Mouse (Mus musculus): ENCODE data around the gene Dnah17. TPM values are rescaled to one million over a fixed set of nuclear protein-coding genes. Genes with fewer than 3 reads are reported as not detected.

Gene Dnah17
- total RNA-seq, 2 experiments from 2014 or later: 0.02 to 0.07 TPM

DNA sequence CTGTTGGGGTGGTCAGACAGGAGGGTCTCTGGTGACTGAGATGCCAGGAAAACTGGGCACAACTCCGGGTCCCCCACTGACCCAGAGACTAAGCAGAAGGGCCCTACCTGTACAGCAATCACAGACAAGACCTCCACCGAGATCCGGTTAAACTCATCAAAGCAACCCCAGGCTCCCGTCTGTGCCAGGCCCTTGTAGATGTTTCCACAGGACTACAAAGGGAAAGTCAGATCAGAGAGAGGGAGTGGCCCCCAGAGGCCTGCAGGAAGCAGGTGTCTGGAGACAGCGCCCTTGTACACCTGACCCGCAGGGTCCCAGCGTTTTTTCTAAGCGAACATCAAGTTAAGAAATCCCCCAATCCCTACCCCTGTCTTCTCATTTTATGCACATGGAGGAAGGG, 44.5 kb downstream of the Dnah17 start:
- no peak for DNase-seq

DNA sequence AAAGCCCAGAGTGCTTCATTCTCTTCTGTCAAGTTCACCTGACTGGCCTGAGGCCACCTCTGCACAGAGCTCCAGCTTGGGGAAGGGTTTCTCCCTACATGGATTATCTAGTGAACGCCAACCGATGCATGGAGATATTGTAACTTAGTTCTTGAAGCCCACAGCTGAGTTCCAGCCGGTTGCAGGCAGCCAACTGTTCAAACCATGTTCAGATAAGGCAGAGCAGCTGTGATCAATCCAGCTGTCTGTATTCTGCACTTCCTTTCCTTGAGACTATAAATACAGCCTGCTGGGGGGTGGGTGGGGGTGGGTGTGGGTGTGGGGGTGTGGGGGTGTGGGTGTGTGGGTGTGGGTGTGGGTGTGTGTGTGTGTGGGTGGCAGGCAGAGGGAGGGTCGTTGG, 45.3 kb downstream of the Dnah17 start:
- no peak for DNase-seq

DNA sequence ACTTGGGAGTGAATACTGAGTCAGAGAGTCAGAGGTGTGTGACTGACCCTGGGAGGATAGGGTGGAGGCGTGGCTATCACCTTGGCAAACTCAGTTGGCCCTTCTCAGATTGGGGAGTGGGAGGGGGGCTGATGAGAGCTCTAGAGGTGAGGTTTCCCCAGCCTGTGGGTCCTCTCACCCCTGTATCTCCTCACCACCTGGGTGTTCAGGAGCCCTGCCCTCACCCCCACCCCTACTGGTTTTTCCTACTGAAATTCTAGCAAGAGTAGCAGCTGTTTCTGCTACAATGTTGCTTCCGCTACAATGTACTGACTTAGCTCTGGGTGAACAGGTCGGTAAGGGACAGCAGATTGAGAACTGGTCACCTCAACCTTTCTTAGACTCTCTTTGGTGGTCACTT, 46.2 kb downstream of the Dnah17 start:
- no peak for DNase-seq

DNA sequence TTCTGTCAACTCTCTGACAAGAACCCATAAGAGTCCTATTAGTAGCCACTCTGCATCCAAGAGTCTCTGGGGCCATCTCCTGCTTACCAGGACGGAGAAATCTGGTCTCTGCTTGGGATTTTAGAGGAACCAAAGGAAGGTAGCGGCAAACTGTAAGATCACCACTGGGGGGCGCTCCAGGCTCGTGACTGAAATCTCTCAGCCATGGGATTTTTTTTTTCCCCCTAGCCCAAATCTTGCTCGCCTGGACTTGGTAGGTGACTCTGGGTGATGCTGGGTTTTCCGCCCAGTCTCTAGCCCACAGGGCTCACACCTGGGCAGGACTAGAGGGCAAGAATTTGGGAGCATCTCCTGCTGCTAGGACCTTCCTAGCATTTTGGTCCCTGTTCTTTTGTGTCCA, 46.6 kb downstream of the Dnah17 start:
- peak; percentile 82 for DNase-seq

DNA sequence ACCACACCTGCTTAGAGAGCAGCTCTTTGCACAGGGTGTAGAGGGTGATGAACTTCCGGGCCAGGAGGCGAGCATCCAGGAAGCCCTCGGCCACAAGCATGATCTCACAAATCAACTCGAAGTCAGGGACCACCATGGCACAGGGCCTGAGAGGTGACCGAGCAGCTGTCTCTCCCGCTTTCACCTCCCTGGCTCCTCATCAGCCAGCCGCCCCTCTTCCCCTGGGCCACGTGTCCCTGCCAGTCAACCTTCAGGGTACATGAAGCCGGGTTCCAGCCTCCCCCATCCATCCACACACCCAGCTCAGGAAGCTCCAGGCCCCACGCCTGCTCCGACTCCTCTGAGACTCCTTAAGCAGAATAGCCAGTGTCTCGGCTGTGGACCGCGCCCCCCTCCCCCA, 48.1 kb downstream of the Dnah17 start:
- DNase-seq: no peak

DNA sequence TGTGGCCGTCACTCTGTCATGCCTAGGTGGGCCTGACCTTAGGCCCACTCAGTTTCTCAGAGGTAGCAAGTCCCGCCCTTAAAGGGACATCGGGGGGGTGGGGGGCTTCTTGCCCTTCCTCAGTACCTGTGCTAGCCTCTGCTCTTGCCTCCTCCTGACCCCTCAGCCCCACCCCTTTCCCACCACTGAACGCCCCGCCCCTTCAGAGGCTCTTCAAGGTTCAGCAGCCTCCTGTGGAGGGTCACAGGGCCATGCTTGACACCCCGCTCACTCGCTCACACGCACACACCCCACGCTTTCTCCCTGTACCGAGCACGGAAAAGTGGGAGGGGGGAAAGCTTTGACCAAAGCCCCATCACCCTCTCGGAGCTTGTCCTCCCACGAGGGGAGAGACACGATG, 50.7 kb downstream of the Dnah17 start:
- no peak for DNase-seq

DNA sequence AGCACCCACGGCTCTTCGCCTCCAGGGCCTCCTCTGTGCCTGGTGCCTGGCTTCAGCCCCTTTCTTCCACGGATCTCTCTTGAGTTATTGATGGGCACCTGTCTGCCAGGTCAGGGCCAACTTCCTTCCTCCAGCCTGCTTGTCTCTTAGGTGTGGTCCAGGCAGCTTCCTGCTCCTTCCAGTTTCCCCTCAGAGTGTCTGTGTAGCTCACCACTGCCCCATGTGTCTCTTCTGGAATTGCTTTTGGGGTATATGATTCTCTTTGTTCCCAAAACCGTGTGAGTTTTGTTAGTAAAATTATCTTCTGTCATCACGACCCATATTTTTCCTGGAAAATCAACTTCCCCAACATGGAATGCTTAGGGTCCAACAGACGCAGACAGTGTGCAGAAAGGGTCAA, 53.5 kb downstream of the Dnah17 start:
- DNase-seq: no peak

DNA sequence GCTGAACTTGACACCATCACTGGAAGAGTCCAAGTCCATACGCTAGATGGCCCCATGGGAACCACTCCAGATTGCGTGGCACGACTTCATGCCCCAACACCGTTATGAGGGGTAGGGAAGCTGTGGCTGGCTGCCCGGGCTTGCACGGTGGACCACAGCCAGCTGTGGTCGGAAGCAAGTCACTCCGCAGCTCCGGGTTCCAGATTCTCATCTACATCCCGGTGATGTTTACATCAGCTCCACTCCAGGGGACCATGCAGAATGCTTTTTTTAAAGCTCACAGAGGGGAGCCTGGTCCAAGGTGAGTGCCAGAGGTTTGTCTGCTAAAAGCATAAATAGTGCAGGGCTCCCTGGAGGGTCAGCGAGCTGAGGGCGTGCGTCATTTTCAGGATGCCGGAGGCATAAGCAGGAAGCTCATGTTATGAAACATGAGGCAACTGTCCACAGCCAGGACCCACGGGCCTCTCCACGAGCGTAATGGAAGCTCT, 55.4 kb downstream of the Dnah17 start:
- DNase-seq: peak; percentile 32

DNA sequence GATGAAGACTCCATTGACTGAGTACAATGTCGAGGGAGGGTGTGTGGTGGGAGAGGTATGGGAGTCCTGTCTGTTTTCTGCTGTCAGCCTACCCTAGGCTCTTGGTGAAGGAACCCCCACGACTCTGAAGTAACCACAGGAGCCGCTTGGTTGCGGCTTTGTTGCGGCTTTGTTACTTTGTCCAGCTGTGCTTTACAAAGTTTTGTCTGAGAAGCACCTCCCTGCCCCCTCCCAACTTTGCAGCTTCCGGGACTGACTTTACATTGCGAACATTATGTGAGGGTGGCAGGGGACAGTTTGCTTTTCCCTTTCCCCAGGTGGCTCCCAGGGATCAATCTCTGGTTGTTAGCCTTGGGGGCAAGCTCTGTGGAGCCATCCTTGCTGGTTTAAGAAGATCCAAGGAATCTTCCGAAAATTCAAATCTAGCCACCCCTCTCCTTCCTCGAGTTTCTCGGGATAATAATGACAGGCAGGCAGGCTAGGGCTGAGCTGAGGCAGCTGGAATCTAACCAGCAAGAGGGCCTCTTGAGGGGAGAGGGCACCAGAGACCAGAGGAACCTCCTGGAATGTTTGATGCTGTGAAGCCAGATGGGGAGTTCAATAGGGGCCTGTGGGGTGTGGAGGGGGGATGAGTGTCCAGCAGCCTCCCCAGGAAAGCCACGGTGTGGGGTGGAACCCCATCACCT, 59.1 kb downstream of the Dnah17 start:
- no peak for DNase-seq

DNA sequence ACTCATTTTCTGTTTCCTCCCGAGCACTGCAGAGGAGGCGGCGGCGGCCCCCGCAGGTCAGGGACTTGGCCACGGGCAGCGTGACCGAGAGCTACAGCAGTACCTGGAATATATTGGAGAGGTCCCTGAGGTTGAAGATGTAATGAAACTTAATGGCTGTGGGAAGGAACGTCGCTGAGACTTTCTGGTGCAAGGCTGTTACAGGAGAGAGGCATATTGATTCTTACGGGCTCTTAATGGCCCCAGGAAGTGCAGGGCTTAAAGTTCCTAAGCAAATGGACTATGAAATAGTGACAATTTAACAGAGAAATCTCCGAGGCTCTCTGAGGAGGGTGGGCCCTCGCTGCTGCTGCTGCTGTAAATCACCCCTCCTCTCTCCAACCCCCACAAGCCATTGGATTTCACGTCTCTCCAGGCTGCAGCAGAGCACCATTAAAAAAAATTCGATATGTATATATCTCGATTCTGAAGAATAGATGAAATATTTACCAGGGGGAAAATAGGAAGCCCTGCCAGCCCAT, 61.6 kb downstream of the Dnah17 start:
- no peak for DNase-seq

DNA sequence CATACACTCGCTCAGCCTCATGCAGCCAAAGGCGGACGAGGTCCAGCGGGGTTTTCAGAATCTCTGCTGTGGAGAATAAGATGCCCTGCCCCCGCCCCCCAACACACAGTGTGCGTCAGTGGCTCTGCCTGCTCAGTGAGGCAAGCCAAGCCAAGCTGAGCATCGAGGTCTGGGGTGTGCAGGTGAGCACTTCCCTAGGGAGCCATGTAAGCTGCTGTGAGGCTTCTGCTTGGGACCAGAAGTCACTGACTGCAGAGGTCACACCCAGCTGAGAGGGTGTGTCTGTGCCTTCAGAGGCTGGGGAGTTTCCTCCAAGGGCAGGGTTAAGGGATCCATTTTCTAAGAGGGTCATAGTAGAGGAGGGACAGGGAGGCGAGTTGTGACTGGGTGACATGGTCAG, 62.8 kb downstream of the Dnah17 start:
- no peak for DNase-seq

DNA sequence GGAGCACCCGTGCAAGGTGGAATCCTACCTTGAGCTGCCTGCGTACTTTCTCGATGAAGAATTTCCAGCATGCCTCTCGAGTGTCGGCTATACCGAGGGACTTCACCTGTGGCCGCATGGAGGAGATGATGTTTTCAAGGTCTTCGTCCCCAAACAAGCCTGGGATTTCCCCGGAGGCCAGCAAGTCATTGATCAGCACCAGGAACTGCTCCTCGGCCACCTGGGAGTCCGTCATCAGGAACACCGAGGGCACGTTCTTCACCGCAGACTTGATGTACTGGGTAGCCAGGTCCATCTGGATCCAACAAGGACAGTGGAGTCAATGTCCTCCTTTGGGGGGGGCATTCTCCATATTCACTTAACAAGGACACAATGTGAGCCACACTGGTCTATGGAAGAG, 70.4 kb downstream of the Dnah17 start:
- no peak for DNase-seq

DNA sequence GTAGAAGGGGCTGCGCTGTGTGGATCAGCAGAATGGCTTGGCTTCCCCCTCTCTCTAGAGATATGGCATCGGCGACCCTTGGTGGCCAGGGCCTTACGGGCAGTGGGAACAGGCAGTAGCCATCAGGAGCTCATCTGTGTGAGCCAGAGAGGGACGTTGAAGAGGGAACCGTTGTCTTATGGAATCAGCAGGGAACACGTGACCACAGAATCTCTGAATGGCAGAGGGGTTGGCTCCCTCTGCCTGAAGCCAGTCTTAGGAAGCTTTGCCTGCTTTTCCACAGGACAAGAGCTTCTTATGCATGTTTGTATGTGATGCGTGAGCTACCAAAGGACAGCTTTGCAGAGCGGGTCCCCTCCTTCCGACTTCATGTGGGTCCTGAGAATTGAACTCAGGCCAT, 71.6 kb downstream of the Dnah17 start:
- DNase-seq: no peak

DNA sequence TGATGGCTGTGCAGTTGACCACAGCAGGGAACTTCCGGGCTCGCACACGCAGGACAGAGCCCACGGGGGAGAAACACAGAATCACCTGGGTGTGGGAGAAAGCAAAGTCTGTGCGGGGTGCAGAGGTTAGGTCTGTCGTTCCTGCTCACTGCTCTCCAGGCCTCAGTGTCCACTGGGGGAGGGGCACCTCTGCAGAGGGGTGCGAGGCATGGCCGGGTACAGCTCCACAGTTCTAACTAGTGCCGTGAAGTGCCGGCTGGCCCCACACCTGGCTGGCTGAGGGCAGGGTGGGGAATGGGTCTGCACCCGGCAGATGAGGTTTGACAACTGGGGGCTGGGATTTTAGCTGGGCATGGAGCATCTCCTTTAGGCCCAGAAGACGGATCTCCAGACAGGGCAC, 72.1 kb downstream of the Dnah17 start:
- no peak for DNase-seq

DNA sequence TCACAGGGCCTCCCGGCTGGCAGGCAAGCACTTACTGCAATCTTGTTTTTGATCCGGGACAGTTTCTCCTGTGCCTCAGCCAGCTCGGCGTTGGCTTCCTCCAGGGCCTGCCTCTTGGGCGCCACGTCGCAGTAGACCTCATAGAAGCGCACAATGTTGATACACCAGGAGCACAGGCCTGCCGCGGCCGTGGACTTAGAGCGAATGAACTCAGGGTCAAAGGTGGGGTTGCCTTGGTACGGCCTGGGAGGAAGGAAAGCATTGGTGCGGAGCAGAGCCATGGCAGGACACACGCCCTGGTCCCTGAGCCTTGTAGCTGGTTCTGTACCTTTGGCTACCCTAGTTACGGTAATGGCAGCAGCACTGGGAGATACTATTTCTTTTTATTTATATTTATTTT, 80.3 kb downstream of the Dnah17 start:
- no peak for DNase-seq

DNA sequence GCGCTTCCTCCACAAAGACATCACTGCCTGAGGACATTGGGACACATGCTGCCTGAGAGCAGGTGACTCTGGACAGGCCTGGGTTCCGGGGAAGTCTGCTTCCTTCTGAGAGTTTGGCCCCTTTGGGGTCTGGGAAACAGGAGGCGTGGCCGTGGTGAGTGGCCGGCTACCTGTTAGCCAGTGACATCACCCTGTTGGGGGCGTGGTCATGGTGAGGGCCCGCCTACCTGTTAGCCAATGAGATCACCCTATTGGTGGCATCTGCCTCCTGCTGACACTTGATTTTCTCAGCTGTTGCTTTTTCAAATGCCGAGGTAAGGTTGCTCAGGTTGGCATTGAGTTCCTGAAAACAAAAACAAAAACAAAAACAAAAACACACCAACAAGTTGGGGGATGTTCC, 80.8 kb downstream of the Dnah17 start:
- DNase-seq: no peak

DNA sequence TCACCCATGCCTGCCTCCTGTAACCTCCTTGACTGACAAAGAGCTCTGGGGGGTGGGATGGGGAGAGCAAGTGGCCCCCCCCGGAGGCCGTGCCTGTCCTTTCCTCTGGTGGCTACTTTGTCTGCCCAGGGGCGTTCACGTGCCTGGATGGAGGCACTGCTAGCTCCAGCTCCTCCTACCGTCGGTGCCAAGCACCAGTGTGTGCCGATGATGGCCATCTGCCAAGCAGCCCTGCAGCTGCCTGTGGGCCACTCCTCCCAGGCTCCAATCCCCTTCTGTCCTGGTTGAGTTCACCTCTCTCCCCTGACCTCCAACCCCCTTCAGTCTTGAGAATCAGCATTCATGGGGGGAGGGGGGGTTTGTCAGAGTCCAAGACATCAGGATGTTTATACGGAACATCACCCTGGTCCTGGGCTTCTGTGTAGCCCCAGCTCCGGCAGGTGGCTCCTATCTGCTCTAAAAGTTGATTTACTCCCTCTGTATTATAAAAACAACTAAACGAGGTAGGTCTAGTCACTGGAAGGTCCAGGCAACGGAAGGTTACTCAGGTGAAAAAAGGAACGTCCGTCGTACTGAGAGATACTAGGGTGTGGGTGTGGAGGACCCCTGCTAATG, 87.0 kb downstream of the Dnah17 start:
- peak; percentile 77 for DNase-seq

DNA sequence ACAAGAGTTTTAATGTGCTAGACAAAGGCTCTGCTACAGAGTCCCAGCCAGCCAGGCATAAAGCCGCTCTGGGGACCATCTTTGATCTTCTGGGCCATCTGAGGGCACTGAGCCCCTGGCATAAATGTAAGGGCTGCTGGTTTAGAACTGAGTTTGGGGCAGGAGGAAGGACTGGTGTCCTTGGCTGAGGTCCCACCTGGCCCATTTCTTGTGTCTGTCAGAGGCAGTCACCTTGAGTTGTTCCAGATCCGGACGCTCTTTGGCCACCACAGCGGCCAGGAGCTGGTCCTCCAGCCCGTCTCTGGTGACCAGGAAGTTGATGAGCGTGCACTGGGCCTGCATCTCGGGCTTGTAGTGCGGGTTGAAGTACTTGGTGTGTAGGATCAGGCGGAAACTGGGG, 87.6 kb downstream of the Dnah17 start:
- no peak for DNase-seq

DNA sequence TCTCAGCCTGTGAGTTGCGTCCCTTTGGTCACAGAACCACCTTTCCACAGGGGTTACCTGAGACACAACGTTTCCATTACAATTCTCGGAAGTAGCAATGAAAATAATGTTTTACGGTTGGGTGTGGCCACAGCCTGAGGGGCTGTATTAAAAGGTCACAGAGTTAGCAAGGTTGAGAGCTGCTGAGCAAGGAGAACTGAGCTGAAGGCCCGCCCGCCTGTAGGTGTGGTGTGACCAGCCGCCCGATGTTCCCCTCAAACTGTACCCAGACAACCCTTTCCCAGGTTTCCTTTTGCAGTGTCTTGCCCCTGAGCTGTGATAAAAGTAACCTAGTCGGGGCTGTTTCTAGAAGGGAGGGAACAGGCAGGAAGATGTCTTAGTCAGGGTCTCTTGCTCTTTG, 95.4 kb downstream of the Dnah17 start:
- no peak for DNase-seq

DNA sequence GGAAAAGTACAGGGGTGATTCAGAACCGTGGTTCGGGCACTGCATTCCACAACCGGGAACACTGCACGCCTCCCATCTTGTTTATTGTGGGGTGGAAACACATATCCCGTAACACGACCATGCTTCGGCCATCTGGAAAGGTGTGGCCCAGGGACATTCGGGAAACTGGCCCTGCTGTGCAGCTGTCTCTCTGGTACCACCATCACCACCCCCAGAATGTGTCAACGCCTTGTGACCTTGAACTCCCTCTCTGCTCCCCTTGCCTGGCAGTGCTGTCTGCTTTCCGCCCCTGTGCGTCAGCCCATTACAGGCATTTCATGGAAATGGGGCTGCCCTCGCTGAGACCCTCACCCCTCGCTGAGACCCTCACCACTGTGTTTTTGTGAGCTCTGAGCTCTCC, 96.0 kb downstream of the Dnah17 start:
- DNase-seq: no peak

DNA sequence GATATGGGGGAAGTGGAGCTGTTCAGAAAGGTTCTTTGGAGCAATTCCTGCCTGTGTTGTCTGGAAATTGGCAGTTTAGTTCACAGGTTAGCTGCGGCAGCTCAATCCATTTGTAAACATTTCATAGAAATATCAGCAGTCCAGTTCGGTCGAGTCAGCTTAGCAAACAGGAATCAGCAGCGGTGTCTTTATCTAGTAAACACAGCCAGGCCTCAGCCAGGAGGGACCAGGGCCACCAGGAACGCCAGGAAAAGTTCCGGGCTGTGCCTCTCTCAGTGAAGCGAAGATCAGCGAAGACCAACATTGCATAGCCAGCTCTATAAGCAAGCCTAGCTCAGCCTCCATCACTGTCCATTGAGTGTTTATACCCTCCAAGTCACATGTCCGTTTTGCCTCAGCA, 99.3 kb downstream of the Dnah17 start:
- no peak for DNase-seq

DNA sequence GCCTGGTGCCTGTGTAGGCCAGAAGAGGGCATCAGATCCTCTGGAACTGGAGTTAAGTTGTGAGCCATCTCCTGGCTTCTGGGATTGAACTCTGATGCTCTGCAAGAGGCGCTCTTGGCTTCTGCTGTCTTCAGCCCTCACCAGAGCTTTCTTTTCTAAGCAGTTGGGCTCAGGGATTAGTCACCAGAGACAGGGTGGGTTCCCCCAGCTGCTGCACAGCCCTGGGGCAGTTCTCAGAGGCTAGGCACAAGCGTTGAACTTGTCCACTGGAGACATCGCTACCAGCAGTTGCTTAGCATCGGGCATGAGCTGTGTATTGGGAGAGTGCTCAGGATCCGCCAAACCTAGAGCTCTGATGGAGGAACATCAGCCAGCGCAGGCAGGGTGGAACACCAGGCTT, 101.3 kb downstream of the Dnah17 start:
- no peak for DNase-seq

DNA sequence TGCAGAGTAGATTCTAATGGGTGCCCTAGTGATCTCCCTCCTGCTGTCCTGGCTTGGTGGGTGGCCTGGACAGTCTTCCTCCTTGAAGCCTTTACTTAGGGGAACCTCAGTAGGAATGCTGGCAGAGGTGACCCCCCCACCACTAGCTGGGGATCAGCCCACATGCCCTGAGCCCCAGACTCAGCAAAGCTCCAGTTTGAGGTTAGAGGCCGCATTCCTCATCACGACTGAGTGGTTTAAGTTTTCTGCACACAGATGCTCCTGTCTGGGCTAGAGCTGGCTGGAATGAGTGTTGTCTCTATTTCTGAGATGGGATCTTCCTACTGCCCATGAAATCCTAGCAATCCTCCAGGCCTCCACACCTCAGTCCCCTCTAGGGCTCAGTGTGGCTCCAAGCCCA, 106.3 kb downstream of the Dnah17 start:
- no peak for DNase-seq

DNA sequence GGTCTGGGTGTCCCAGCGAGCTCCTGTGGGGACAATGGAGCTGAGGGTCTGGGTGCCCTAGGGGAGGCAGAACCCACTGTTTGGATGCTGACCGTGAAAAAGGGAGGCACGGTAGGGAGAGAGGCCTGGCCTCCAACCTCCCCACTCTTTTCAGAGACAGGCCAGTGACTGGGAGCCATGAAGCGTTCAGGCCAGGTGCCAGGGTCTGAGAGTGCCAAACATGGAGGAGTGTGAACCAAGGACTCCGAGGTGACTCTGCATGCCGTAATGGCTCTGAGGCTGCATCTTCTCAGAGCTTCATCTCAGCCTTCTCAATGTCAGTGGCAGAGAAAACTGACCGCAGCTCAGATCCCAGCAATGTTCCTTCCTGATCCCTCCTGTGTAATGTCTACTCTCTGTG, 107.0 kb downstream of the Dnah17 start:
- DNase-seq: no peak

All from gastrocnemius, postnatal 10 days (tissue).